Mouse (Mus musculus): ENCODE data around the gene Il24. TPM values are rescaled to one million over a fixed set of nuclear protein-coding genes. Genes with fewer than 3 reads are reported as not detected.

Il24 gene
- polyA plus RNA-seq, 1 experiment from 2014 or later, result not detected

- 73% methylated on average over 1 of the region's 1 CpGs for WGBS (ENCODE audit: insufficient replicate concordance)
- Histone ChIP-seq H3K9ac (ENCODE audit: low read depth, low read length) (no peak overlapping the region), H3K4me3 (ENCODE audit: low read depth, low read length) (no peak overlapping the region), H3K27me3 (ENCODE audit: control insufficient read depth, insufficient read depth, low read length) (no peaks in the 10 kb centered on the region), H3K4me2 (no peak overlapping the region), H3K27ac (ENCODE audit: low read depth, low read length) (no peak overlapping the region), H3K4me1 (ENCODE audit: control insufficient read depth, insufficient read depth, low read length) (no peaks in the 10 kb centered on the region), H3K9me3 (replicated peaks; ENCODE audit: control insufficient read depth, low read length) (no peaks in the 10 kb centered on the region), H3K36me3 (ENCODE audit: control insufficient read depth, insufficient read depth, low read length) (no peaks in the 10 kb centered on the region)
- no peak for ATAC-seq (replicated peaks; ENCODE audit: insufficient number of reproducible peaks, low FRiP score, low TSS enrichment)
Observed at GRCm38 (mm10) chr1:130892446-130892845, 5.2 kb upstream of the Il24 start.

DNA sequence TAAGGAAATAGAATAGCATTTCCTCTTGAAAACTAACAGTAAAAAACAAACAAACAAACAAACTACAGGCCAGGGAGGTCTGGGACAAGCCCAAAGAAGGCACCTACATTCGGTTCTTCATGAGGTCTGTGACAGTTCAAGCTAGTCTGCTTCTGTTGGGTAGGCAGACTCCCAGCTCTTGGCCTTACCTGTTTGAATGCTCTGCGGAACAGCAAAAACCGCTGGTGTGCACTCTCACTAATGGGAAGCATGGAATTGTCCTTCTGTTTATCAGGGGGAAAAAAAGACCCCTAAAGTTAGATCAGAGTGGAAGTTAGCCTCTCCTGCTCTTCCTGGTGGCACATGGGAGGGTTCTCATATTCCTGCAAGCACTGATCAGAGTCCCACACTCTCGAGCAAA is 4.1 kb downstream of the Il24 start:
- H3K4me1 ChIP-seq (ENCODE audit: control insufficient read depth, insufficient read depth, low read length), result 0 out of 2 replicates have a peak, but pooled peaks cover 2% of the 10 kb centered on the region
- no peak overlapping the region for H3K4me3 ChIP-seq (ENCODE audit: low read depth, low read length)
- H3K9me3 ChIP-seq (replicated peaks; ENCODE audit: control insufficient read depth, low read length), result no peaks in the 10 kb centered on the region
- ATAC-seq (replicated peaks; ENCODE audit: insufficient number of reproducible peaks, low FRiP score, low TSS enrichment), result no peak
- H3K36me3 ChIP-seq (ENCODE audit: control insufficient read depth, insufficient read depth, low read length), result no peaks in the 10 kb centered on the region
- H3K4me2 ChIP-seq, result no peak overlapping the region
- 78% methylated on average over 4 of the region's 4 CpGs for WGBS (ENCODE audit: insufficient replicate concordance)
- H3K27ac ChIP-seq (ENCODE audit: low read depth, low read length), result no peak overlapping the region
- H3K27me3 ChIP-seq (ENCODE audit: control insufficient read depth, insufficient read depth, low read length), result peaks cover 13% of the 10 kb centered on the region
- H3K9ac ChIP-seq (ENCODE audit: low read depth, low read length), result no peak overlapping the region

DNA sequence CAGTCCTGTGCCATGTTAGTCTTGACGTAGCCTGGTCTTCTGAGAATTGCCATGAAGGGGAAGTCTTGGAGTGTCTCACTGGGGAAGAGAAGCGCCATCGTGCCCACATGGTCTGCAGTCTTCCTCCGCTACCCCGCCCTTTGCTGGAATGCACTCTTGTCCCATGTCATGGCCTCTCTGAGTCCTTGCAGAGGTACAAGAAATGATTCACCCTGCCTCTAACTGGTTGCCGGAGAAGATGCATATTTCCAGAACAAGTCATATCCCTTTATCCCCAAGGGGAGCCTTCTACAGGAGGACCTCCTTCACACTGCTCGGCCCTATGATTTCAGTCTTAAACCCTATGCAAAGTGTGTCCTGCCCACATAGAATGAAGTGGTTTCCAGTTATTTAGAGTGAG is 7.3 kb downstream of the Il24 start:
- Histone ChIP-seq H3K9ac (ENCODE audit: low read depth, low read length) (no peak overlapping the region), H3K27me3 (ENCODE audit: control insufficient read depth, insufficient read depth, low read length) (peaks cover 24% of the 10 kb centered on the region), H3K27ac (ENCODE audit: low read depth, low read length) (no peak overlapping the region), H3K4me2 (no peak overlapping the region), H3K9me3 (replicated peaks; ENCODE audit: control insufficient read depth, low read length) (no peaks in the 10 kb centered on the region), H3K4me3 (ENCODE audit: low read depth, low read length) (no peak overlapping the region), H3K4me1 (ENCODE audit: control insufficient read depth, insufficient read depth, low read length) (0 out of 2 replicates have a peak, but pooled peaks cover 2% of the 10 kb centered on the region), H3K36me3 (ENCODE audit: control insufficient read depth, insufficient read depth, low read length) (no peaks in the 10 kb centered on the region)
- WGBS (ENCODE audit: insufficient replicate concordance), result 86% methylated on average over 7 of the region's 7 CpGs
- no peak for ATAC-seq (replicated peaks; ENCODE audit: insufficient number of reproducible peaks, low FRiP score, low TSS enrichment)

DNA sequence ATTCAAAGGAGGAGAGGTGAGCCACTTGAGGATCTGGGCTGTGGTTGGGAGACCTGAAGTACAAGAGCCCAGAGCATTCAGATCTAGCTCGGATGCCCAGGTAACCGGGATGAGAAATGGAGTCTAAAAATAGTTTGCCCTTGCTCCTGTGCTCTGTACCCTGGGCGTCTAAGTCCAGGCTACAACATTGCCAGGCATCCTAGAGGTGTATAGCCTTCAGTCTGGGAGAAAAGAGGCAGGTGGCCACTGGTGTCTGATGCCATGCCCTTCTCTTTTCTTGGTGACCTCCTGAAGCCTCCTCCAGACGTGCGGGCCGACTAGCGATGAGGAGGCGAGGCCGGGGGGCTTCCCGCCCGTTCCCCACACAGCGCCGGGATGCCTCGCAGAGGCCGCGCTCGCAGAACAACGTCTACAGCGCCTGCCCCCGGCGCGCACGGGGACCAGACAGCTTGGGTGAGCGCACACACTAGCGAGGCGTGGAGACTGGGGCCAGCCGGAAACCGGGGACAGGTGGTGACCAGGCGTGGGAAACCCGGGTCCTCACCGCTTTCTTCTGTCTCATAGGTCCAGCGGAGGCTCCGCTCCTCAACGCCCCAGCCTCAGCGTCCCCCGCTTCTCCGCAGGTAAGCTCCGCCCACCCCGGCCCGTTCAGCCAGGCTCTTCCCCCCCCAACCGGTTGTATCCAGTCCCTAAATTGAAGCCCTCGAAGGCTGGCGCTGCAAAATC is 9.2 kb downstream of the Il24 start:
- Histone ChIP-seq H3K9me3 (replicated peaks; ENCODE audit: control insufficient read depth, low read length) (no peaks in the 10 kb centered on the region), H3K27ac (ENCODE audit: low read depth, low read length) (no peak overlapping the region), H3K36me3 (ENCODE audit: control insufficient read depth, insufficient read depth, low read length) (no peaks in the 10 kb centered on the region), H3K4me1 (ENCODE audit: control insufficient read depth, insufficient read depth, low read length) (0 out of 2 replicates have a peak, but pooled peaks cover 2% of the 10 kb centered on the region), H3K9ac (ENCODE audit: low read depth, low read length) (peak overlapping the region; percentile 59), H3K27me3 (ENCODE audit: control insufficient read depth, insufficient read depth, low read length) (peaks cover 24% of the 10 kb centered on the region), H3K4me2 (peak overlapping the region; percentile 87), H3K4me3 (ENCODE audit: low read depth, low read length) (peak overlapping the region; percentile 47)
- WGBS (ENCODE audit: insufficient replicate concordance), result under 1% methylated on average over 43 of the region's 43 CpGs
- ATAC-seq (replicated peaks; ENCODE audit: insufficient number of reproducible peaks, low FRiP score, low TSS enrichment), result 0 out of 2 replicates have a peak, but pooled peaks have one; percentile 50

GRCm38 (mm10) chr1:130876931-130877509 is 10.2 kb downstream of the Il24 start:
- Histone ChIP-seq H3K27ac (ENCODE audit: low read depth, low read length) (no peak overlapping the region), H3K27me3 (ENCODE audit: control insufficient read depth, insufficient read depth, low read length) (peaks cover 24% of the 10 kb centered on the region), H3K4me1 (ENCODE audit: control insufficient read depth, insufficient read depth, low read length) (0 out of 2 replicates have a peak, but pooled peaks cover 2% of the 10 kb centered on the region), H3K36me3 (ENCODE audit: control insufficient read depth, insufficient read depth, low read length) (no peaks in the 10 kb centered on the region), H3K4me3 (ENCODE audit: low read depth, low read length) (no peak overlapping the region), H3K9ac (ENCODE audit: low read depth, low read length) (no peak overlapping the region), H3K4me2 (no peak overlapping the region), H3K9me3 (replicated peaks; ENCODE audit: control insufficient read depth, low read length) (no peaks in the 10 kb centered on the region)
- WGBS (ENCODE audit: insufficient replicate concordance), result 20% methylated on average over 3 of the region's 3 CpGs
- ATAC-seq (replicated peaks; ENCODE audit: insufficient number of reproducible peaks, low FRiP score, low TSS enrichment), result no peak

DNA sequence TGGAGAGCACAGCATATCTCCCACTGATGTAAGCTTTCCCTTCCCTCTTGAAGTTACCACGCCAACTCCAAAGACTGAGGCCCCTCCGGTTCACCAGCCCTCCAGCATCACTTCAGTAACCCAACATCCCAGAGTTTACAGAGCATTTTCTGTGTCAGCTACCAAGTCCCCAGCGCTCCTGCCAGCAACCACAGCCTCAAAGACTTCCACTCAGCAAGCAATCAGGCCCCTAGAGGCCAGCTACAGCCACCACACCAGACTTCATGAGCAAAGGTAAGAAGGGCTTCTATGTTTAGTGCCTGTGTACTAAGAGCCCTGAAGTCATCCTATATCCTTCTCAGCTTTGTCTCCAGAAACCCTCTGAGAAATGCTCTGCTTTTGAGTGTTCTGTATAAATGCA is 11.3 kb downstream of the Il24 start:
- no peak overlapping the region for H3K4me2 ChIP-seq
- 53% methylated on average over 3 of the region's 3 CpGs for WGBS (ENCODE audit: insufficient replicate concordance)
- no peak overlapping the region for H3K9ac ChIP-seq (ENCODE audit: low read depth, low read length)
- no peaks in the 10 kb centered on the region for H3K36me3 ChIP-seq (ENCODE audit: control insufficient read depth, insufficient read depth, low read length)
- peaks cover 24% of the 10 kb centered on the region for H3K27me3 ChIP-seq (ENCODE audit: control insufficient read depth, insufficient read depth, low read length)
- no peak for ATAC-seq (replicated peaks; ENCODE audit: insufficient number of reproducible peaks, low FRiP score, low TSS enrichment)
- no peak overlapping the region for H3K4me3 ChIP-seq (ENCODE audit: low read depth, low read length)
- H3K9me3 ChIP-seq (replicated peaks; ENCODE audit: control insufficient read depth, low read length), result no peaks in the 10 kb centered on the region
- 0 out of 2 replicates have a peak, but pooled peaks cover 2% of the 10 kb centered on the region for H3K4me1 ChIP-seq (ENCODE audit: control insufficient read depth, insufficient read depth, low read length)
- no peak overlapping the region for H3K27ac ChIP-seq (ENCODE audit: low read depth, low read length)

- Histone ChIP-seq H3K36me3 (ENCODE audit: control insufficient read depth, insufficient read depth, low read length) (no peaks in the 10 kb centered on the region), H3K4me3 (ENCODE audit: low read depth, low read length) (no peak overlapping the region), H3K27me3 (ENCODE audit: control insufficient read depth, insufficient read depth, low read length) (peaks cover 22% of the 10 kb centered on the region), H3K9ac (ENCODE audit: low read depth, low read length) (no peak overlapping the region), H3K9me3 (replicated peaks; ENCODE audit: control insufficient read depth, low read length) (no peaks in the 10 kb centered on the region), H3K27ac (ENCODE audit: low read depth, low read length) (no peak overlapping the region), H3K4me1 (ENCODE audit: control insufficient read depth, insufficient read depth, low read length) (0 out of 2 replicates have a peak, but pooled peaks cover 2% of the 10 kb centered on the region), H3K4me2 (no peak overlapping the region)
- WGBS (ENCODE audit: insufficient replicate concordance), result 28% methylated on average over 3 of the region's 3 CpGs
- no peak; the same call in 1 of the 2 replicates for ATAC-seq (replicated peaks; ENCODE audit: insufficient number of reproducible peaks, low FRiP score, low TSS enrichment)
Observed at GRCm38 (mm10) chr1:130875139-130875538, 12.1 kb downstream of the Il24 start.

- no peaks in the 10 kb centered on the region for H3K36me3 ChIP-seq (ENCODE audit: control insufficient read depth, insufficient read depth, low read length)
- no peak overlapping the region for H3K4me3 ChIP-seq (ENCODE audit: low read depth, low read length)
- WGBS (ENCODE audit: insufficient replicate concordance), result 78% methylated on average over 2 of the region's 2 CpGs
- H3K27me3 ChIP-seq (ENCODE audit: control insufficient read depth, insufficient read depth, low read length), result peaks cover 8% of the 10 kb centered on the region
- H3K9ac ChIP-seq (ENCODE audit: low read depth, low read length), result no peak overlapping the region
- H3K27ac ChIP-seq (ENCODE audit: low read depth, low read length), result no peak overlapping the region
- H3K4me2 ChIP-seq, result no peak overlapping the region
- H3K4me1 ChIP-seq (ENCODE audit: control insufficient read depth, insufficient read depth, low read length), result no peaks in the 10 kb centered on the region
- no peak for ATAC-seq (replicated peaks; ENCODE audit: insufficient number of reproducible peaks, low FRiP score, low TSS enrichment)
- H3K9me3 ChIP-seq (replicated peaks; ENCODE audit: control insufficient read depth, low read length), result no peaks in the 10 kb centered on the region
Observed at GRCm38 (mm10) chr1:130872912-130873311, 14.3 kb downstream of the Il24 start.
